Mouse (Mus musculus) embryonic facial prominence, embryonic 14.5 days (tissue): ENCODE measurements at regions not wholly inside any gene's neighbourhood (a gene's known extent, or its start where the extent isn't known, plus 50 kb on each side); places are given as distances from the start of the nearest gene placed in this dataset.
A peak's percentile ranks its signal among the peaks of the same experiment; 100 is the strongest.
"Not testable (repeated sequence)": the region's sequence is repeated elsewhere in the genome, so short reads cannot be mapped to it uniquely, and the experiment has no call there.

Experiments
- ATAC-seq: fragments of 200-750 bp; cut with Nextera tagmentation; 2 replicates; pipeline ENCODE4 v1.8.0; 2017; ENCODE audit warnings: low read depth, moderate number of reproducible peaks, moderate TSS enrichment
- DNase-seq: peaks from one replicate; pipeline ENCODE4 v3.0.0-alpha.2; 2015; ENCODE audit warnings: low spot score
- H3K27ac ChIP-seq: fragments of 300-500 bp; sonication (generic); replicated peaks from 2 replicates; pipeline ENCODE4 v1.5.1; 2014; ENCODE audit warnings: low read depth, mild to moderate bottlenecking, low read length, moderate library complexity
- H3K27me3 ChIP-seq: fragments of 300-500 bp; sonication (generic); replicated peaks from 2 replicates; pipeline ENCODE4 v1.6.1; 2014; ENCODE audit warnings: low read length; ENCODE audit not compliant: control insufficient read depth, insufficient read depth
- H3K36me3 ChIP-seq: fragments of 300-500 bp; sonication (generic); 2 replicates; pipeline ENCODE4 v1.6.1; 2014; ENCODE audit warnings: low read length, mixed read lengths; ENCODE audit not compliant: control insufficient read depth, insufficient read depth
- H3K4me1 ChIP-seq: fragments of 300-500 bp; sonication (generic); 2 replicates; pipeline ENCODE4 v1.6.1; 2014; ENCODE audit warnings: antibody characterized with exemption, low read length; ENCODE audit not compliant: control insufficient read depth, insufficient read depth
- H3K4me2 ChIP-seq: fragments of 300-500 bp; sonication (generic); 2 replicates; pipeline ENCODE4 v1.6.1; 2014; ENCODE audit warnings: low read depth, mild to moderate bottlenecking, low read length, moderate library complexity, mixed read lengths
- H3K4me3 ChIP-seq: fragments of 300-500 bp; sonication (generic); 2 replicates; pipeline ENCODE4 v1.5.1; 2014; ENCODE audit warnings: low read depth, mild to moderate bottlenecking, low read length
- H3K9ac ChIP-seq: fragments of 300-500 bp; sonication (generic); 2 replicates; pipeline ENCODE4 v1.6.1; 2014; ENCODE audit warnings: low read depth, mild to moderate bottlenecking, low read length, moderate library complexity, mixed read lengths
- H3K9me3 ChIP-seq: fragments of 300-500 bp; sonication (generic); 2 replicates; pipeline ENCODE4 v1.6.1; 2016; ENCODE audit warnings: low read length; ENCODE audit not compliant: control insufficient read depth
- WGBS: fragments of 180-500 bp; shearing (Covaris S2); extraction: QIAGEN DNeasy Blood & Tissue Kit; methylation state at CpG from one replicate; pipeline ENCODE4 v1.1.7; 2014; 5-methylcytosine and 5-hydroxymethylcytosine counted together

DNA sequence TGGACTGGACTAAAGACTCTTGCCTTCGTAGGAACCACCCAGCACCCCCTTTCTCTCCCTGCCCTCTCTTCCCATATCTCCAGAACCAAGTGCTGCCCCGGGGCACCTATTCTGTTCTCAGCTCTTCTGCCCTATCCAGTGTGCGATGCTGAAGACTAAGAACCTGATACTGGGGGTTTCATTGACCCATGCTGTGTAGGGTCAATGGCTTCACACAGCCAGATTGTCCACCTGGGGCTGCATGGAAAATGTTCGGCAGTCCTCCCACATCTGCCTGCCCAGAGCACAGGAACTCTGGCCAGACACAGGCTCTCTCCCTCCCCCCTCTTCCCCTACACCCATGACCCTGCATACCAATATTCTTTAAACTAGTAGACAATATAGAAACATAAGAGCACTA lies 607.6 kb downstream of the Nebl start:
- no peak for DNase-seq
- no peaks in the 10 kb centered on the region for H3K9me3 ChIP-seq
- H3K4me3 ChIP-seq: no peak overlapping the region
- no peaks in the 10 kb centered on the region for H3K27me3 ChIP-seq
- H3K27ac ChIP-seq: no peak overlapping the region
- H3K4me1 ChIP-seq: no peaks in the 10 kb centered on the region
- 79% methylated on average over 4 of the region's 4 CpGs for WGBS
- no peak overlapping the region for H3K4me2 ChIP-seq
- H3K36me3 ChIP-seq: no peaks in the 10 kb centered on the region
- no peak for ATAC-seq
- no peak overlapping the region for H3K9ac ChIP-seq

DNA sequence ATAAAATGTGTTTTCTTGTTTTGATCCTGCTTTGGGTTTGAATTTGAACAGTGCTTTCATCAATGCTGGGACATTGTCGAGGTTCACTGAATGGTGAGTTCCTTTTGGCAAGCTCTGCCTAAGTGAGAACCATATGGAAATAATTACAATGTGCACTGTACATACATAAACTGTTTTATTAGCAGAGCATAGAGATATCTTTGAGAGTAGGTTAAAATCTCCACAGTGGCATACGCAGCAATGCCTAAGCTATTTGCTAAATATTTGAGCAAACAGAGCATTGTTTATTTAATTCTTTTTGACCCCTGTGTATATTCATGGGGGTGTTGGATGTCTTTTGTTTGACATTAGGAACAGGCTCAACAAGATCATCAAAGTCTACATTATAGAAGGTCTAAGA lies 614.0 kb downstream of the Nebl start:
- H3K4me3 ChIP-seq: no peak overlapping the region
- H3K9me3 ChIP-seq: no peaks in the 10 kb centered on the region
- H3K27ac ChIP-seq: no peak overlapping the region
- no peaks in the 10 kb centered on the region for H3K4me1 ChIP-seq
- no peaks in the 10 kb centered on the region for H3K27me3 ChIP-seq
- no peak overlapping the region for H3K4me2 ChIP-seq
- 31% methylated on average over 2 of the region's 2 CpGs for WGBS
- ATAC-seq (no peak), DNase-seq (peak; percentile 50)
- no peaks in the 10 kb centered on the region for H3K36me3 ChIP-seq
- no peak overlapping the region for H3K9ac ChIP-seq

DNA sequence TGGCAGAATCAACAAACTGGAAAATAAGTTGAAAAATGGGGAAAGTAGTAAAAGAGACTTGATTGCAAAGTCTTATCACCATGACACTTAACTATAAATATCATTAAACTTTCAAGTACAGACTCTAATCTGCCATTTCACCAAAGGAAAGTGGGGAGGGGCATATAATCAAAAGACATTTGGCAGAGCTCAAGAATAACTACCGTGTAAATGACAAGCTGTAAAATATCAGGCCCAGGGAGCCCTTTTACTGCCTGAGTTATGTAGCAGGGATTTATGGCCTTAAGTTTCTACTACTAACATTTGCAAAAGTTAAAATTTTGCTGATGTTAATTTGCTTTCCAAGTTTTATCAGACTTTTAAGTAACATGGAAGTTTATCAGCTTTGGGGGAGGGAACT lies 620.1 kb downstream of the Nebl start:
- Histone ChIP-seq H3K27ac (no peak overlapping the region), H3K4me3 (no peak overlapping the region), H3K4me2 (no peak overlapping the region)

DNA sequence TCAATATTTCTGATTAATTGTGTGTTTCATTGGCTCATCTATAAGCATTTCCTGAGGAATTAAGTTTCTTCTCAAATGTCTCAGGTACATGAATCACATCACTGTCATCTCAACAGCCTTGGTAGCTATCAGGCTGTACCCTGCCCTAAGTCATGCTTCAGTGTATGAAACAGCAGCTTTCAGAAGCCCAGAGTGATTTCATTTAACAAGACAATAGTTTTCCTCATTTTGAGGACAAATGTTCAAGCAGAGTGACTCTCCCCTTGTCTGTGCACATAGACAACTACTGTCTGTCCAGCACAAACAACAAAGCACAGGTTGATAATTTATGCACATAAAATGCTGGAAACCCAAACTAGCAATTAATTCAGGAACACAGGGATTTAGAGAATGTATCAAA lies 630.1 kb downstream of the Nebl start:
- H3K4me1 ChIP-seq: no peaks in the 10 kb centered on the region
- H3K27ac ChIP-seq: no peak overlapping the region
- DNase-seq (no peak), ATAC-seq (no peak)
- H3K36me3 ChIP-seq: no peaks in the 10 kb centered on the region
- H3K4me2 ChIP-seq: no peak overlapping the region
- no peaks in the 10 kb centered on the region for H3K27me3 ChIP-seq
- no peak overlapping the region for H3K9ac ChIP-seq
- peaks cover 14% of the 10 kb centered on the region; the same call in 1 of the 2 replicates for H3K9me3 ChIP-seq
- H3K4me3 ChIP-seq: no peak overlapping the region

More for the DNA sequence above, 620.1 kb downstream of the Nebl start:
- no peak for DNase-seq
- no peak for ATAC-seq
- 67% methylated on average over 1 of the region's 1 CpGs for WGBS
- no peaks in the 10 kb centered on the region for H3K9me3 ChIP-seq
- no peaks in the 10 kb centered on the region for H3K36me3 ChIP-seq
- no peak overlapping the region for H3K9ac ChIP-seq
- no peaks in the 10 kb centered on the region for H3K27me3 ChIP-seq
- no peaks in the 10 kb centered on the region for H3K4me1 ChIP-seq

DNA sequence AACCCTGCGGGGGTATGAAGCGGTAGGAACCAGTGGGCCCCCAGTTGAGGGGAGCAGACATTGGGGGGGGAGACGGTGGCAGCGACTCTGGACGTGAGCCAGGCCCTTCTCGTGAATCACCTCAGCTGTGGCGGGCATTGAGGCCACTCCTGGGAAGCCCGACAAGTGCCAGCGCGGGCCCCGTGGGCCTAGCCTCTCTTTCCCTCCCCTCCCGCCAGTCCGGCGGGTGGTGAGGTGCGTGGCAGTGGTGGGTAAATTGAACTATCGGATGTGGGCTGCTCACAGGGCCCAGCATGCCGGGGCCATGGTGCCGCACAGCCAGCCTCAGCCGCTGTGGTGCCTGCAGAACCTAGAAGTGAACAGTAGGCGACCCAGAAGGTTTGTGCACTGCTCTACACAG lies 633.7 kb downstream of the Nebl start:
- Histone ChIP-seq H3K4me3 (no peak overlapping the region), H3K9me3 (peaks cover 14% of the 10 kb centered on the region; the same call in 1 of the 2 replicates), H3K36me3 (no peaks in the 10 kb centered on the region), H3K4me1 (no peaks in the 10 kb centered on the region), H3K27me3 (no peaks in the 10 kb centered on the region), H3K27ac (no peak overlapping the region), H3K4me2 (no peak overlapping the region), H3K9ac (no peak overlapping the region)
- no peak for DNase-seq
- WGBS: 73% methylated on average over 18 of the region's 20 CpGs
- no peak for ATAC-seq

DNA sequence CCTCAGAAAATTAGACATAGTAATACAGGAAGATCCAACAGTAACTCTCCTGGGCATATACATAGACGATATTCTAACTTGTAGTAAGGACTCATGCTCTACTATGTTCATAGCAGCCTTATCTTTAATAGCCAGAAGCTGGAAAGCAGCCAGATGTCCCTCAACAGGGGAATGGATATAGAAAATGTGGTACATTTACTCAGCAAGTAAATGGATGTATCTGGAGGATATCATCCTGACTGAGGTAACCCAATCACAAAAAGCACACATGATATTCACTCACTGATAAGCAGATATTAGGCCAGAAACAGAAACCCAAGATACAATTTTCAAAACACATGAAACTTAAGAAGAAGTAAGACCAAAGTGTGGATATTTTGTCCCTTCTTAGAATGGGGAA lies 639.8 kb downstream of the Nebl start:
- H3K4me2 ChIP-seq: no peak overlapping the region
- ATAC-seq (no peak), DNase-seq (no peak)
- no peaks in the 10 kb centered on the region for H3K4me1 ChIP-seq
- H3K9me3 ChIP-seq: no peaks in the 10 kb centered on the region
- no peaks in the 10 kb centered on the region for H3K36me3 ChIP-seq
- H3K27me3 ChIP-seq: no peaks in the 10 kb centered on the region
- 71% methylated on average over 1 of the region's 1 CpGs for WGBS
- no peak overlapping the region for H3K27ac ChIP-seq
- no peak overlapping the region for H3K9ac ChIP-seq
- no peak overlapping the region for H3K4me3 ChIP-seq

DNA sequence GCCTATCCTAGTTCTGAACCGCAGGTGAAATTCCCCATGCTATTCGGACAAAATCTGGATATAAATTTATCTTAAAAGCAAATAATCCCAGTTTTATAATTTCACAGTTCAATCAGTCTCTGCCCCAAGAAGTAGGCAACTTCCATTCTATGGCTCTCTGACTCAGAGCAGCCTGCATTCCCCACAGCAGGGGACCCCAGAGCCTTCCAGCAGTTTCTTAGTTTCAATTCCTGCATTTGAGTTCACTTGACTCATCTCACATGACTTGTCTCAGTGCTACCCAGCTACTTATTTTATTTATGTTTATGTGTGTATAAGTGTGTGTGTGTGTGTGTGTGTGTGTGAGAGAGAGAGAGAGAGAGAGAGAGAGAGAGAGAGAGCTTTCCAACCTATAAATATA lies 650.0 kb downstream of the Nebl start:
- Histone ChIP-seq H3K27ac (no peak overlapping the region), H3K4me1 (no peaks in the 10 kb centered on the region), H3K9ac (no peak overlapping the region), H3K27me3 (no peaks in the 10 kb centered on the region), H3K4me2 (no peak overlapping the region), H3K9me3 (0 out of 2 replicates have a peak, but pooled peaks cover 3% of the 10 kb centered on the region), H3K4me3 (no peak overlapping the region), H3K36me3 (no peaks in the 10 kb centered on the region)
- ATAC-seq (no peak), DNase-seq (no peak)
- 96% methylated on average over 2 of the region's 2 CpGs for WGBS

DNA sequence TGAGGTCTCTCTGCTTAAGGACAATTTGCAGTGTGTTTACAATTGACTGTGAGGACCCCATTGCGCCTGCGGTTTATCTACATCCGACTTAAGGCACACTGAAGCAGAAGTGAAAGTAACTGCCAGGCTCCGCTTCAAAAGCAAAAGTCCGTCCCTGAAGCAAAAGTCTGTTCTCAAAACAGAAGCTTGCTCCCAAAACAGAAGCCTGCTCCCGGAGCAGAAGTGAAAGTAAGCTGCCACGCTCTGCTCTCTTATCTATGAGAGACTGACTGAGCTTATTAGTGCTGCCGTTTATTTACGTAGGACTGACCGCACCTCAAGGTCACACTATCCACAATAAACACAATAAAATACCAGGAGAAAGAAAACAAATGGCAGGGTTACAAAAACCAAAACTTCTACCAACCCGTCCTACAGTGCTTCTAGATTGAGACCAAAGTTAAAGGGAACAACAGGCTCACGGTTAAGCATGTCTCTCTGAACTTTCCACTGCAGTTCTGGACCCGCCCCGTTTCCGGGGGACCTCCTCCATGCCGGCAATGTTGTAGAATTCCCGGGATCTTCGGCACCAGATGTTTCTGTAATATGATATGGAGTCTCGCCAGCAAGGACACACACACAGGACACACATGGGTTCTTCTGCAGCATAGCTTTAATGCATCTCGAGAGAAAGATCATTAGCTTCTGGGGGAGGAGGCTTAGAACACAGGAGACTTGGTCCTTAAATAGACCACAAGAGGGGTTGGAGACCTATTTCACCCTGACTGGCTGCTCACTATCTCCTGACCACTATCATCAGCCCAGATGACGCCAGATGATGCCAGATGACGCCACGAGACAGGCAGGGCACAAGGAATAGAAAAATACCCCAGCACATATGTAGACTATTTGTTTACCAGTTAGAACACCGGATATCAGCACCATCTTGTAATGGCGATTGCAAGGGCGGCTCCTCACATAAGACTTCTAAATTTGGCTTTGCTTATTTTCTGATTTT lies 665.8 kb downstream of the Nebl start:
- not testable (repeated sequence) for H3K4me2 ChIP-seq, H3K9me3 ChIP-seq, H3K4me1 ChIP-seq, H3K36me3 ChIP-seq, H3K9ac ChIP-seq, ATAC-seq, H3K27ac ChIP-seq, H3K27me3 ChIP-seq, DNase-seq, H3K4me3 ChIP-seq
- WGBS: 85% methylated on average over 24 of the region's 26 CpGs
